Mouse (Mus musculus) cerebellum, postnatal 36 days (tissue): ENCODE data around the gene Gm498.

Source experiments
- DNase-seq, 2 experiments: peaks; one replicate each; pipeline ENCODE4 v3.0.0; 2021 to 2022; ENCODE audit warnings: mixed read lengths in 2 of 2

The Gm498 gene

GRCm38 (mm10) chr7:143900667-143901066 lies 34.0 kb downstream of the Gm498 start:
- no peak for DNase-seq

GRCm38 (mm10) chr7:143905176-143905575 lies 38.5 kb downstream of the Gm498 start:
- no peak for DNase-seq

GRCm38 (mm10) chr7:143905606-143906005 lies 39.0 kb downstream of the Gm498 start:
- DNase-seq, result no peak

DNA sequence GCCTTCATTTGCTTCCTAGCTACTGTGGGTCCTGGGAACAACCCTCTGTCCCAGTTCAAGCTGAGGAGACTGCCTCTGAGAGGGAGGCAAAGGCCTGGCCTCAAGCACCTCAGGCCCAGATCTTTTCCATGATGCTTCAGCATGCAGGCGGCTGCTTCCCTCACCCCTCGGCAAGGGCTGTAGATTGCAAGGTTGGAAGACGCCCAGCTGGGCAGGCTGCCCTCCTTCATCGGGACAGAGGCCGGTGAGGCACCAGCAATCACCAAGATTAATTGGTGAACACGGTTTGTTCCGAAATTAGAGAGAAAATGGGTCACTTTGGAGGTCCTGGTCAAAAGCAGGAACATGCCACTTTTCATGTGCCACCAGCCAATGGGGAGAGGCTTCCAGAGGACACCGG lies 47.0 kb downstream of the Gm498 start:
- DNase-seq, result peak in 1 of 2 experiments; percentile 16

DNA sequence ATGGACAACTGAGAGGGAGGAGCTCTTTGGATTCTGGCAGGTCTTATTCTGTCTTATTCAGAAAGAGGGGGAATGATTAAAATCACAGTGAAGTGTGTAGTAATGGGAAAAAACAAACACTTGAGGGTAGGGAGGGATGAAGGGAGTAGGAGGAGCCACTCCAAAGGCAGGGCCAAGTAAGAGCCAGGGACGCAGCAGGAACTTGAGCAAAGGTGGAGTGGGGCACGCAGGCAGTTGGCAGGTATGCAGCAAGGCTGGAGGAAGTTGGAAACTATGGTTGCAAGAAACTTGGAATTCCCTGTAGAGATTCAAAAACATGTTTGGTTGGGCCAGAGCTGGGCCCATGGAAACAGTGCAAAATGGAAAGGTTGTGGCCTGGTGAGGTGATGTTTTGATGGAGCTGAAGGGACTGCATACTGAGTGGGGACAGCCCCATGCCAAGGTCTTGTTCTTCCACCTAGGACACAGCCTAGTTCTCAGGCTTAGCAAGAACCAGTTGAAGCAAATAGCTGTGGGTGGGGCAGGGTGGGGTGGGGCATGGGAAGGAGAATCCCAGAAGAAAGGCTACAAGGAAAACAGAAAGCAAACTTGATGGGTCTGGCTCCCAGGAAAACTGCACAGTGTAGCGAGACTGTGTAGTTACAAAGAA lies 52.5 kb downstream of the Gm498 start:
- no peak for DNase-seq

DNA sequence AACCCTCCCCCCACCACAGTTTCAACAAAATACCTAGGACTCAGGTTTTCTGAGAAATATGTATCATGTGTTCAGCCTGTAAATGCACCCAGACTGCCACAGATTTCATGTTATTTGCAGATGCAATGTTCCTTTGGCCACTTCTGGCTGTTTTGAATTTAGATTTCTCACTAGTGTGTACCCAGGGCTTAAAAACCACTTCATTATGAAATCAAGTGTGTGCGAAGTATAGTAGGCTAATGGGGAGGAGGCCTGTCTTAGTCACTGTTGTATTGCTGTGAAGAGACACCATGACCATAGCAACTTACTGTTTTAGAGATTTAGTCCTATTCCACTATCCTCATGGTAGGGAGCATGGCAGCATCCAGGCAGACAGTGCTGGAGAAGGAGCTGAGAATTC lies 63.3 kb downstream of the Gm498 start:
- DNase-seq, result no peak

DNA sequence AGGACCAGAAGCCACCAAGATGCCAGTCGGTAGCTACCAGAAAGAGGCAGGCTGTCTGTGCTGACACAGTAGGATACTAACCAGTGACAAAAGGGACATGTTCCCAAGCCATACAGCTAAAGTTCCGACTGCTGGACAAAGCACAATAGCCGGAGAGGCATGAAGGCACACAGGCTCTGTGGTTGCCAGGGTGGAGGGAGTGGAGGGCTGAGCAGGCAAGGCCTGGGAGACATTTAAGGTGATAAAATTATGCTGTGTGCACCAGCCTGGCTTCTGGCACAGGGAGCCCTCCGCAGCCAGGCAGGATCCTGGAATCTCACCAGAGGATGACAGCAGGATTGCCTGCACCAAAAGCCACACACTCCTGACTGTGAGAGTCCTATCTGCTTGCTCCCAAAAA lies 72.0 kb downstream of the Gm498 start:
- DNase-seq, result peak in 1 of 2 experiments; percentile 8

DNA sequence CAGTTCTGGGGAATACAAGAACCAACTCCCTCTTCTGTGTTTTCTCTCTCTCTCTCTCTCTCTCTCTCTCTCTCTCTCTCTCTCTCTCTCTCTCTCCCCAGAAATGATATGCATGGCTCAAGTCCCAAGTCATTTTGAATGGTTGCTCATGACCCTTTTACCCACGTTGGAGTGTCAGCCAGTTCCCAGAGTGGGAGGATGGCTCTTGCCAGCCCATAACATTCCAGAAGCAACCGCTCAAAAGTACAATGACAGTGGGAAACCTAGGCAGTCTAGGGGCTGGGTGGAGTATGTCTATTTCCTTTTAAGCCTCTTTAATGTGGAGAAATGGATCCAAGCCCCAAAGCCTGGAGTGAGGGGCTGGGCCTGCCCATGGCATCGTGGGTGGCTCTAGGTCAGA lies 72.8 kb downstream of the Gm498 start:
- DNase-seq, result no peak

- DNase-seq, result no peak
These were observed 76.5 kb downstream of the Gm498 start for GRCm38 (mm10) chr7:143942941-143943691.

- DNase-seq, result peak in 1 of 2 experiments; percentile 5
These were observed 77.9 kb downstream of the Gm498 start for GRCm38 (mm10) chr7:143944421-143944980.
